Mouse (Mus musculus) intestine, embryonic 15.5 days (tissue): Measurements from ENCODE around the gene Olfr872. TPM values are rescaled to one million over a fixed set of nuclear protein-coding genes. Genes with fewer than 3 reads are reported as not detected.
"Not testable (repeated sequence)": the region's sequence is repeated elsewhere in the genome, so short reads cannot be mapped to it uniquely, and the experiment has no call there.

ENCODE experiments used
- ATAC-seq: fragments of 200-750 bp; cut with Nextera tagmentation; 2 replicates; pipeline ENCODE4 v1.8.0; 2017; ENCODE audit warnings: moderate TSS enrichment, moderate library complexity
- H3K27ac ChIP-seq: fragments of 300-500 bp; sonication (generic); 2 replicates; pipeline ENCODE4 v1.5.1; 2015; ENCODE audit warnings: mild to moderate bottlenecking, inconsistent platforms
- H3K27me3 ChIP-seq: fragments of 300-500 bp; sonication (generic); replicated peaks from 2 replicates; pipeline ENCODE4 v1.6.1; 2015; ENCODE audit warnings: inconsistent platforms
- H3K36me3 ChIP-seq: fragments of 300-500 bp; sonication (generic); 2 replicates; pipeline ENCODE4 v1.6.1; 2015; ENCODE audit warnings: inconsistent platforms
- H3K4me1 ChIP-seq: fragments of 300-500 bp; sonication (generic); replicated peaks from 2 replicates; pipeline ENCODE4 v1.6.1; 2015; ENCODE audit warnings: inconsistent platforms
- H3K4me2 ChIP-seq: fragments of 300-500 bp; sonication (generic); replicated peaks from 2 replicates; pipeline ENCODE4 v1.6.1; 2015; ENCODE audit warnings: mild to moderate bottlenecking, inconsistent platforms
- H3K4me3 ChIP-seq: fragments of 300-500 bp; sonication (generic); replicated peaks from 2 replicates; pipeline ENCODE4 v1.5.1; 2015; ENCODE audit warnings: inconsistent platforms
- H3K9ac ChIP-seq: fragments of 300-500 bp; sonication (generic); 2 replicates; pipeline ENCODE4 v1.6.1; 2015; ENCODE audit warnings: inconsistent platforms
- H3K9me3 ChIP-seq: fragments of 300-500 bp; sonication (generic); 2 replicates; pipeline ENCODE4 v1.6.1; 2016; ENCODE audit warnings: inconsistent platforms
- WGBS: fragments of 180-500 bp; shearing (Covaris S2); methylation state at CpG from one replicate; pipeline ENCODE4 v1.1.7; 2015; 5-methylcytosine and 5-hydroxymethylcytosine counted together
- polyA plus RNA-seq: library from polyadenylated mRNA; unstranded; fragments of >200 nt; fragmentation: Nextera tagmentation; extraction: Ambion mirVana; gene quantifications from 2 replicates; pipeline ENCODE4 v1.2.1, GENCODE M21; 2015

Olfr872 gene
- polyA plus RNA-seq: not detected in 2 replicates

GRCm38 (mm10) chr9:20236819-20237218 is at the start of gene Olfr872:
Gene Olfr872, plus strand, starts transcription at chr9:20237119.
- no peak within 1 kb of the TSS for H3K9ac ChIP-seq
- no peak within 1 kb of the TSS for H3K27ac ChIP-seq
- H3K4me1 ChIP-seq: no peaks in the 10 kb centered on the region
- no peaks in the 10 kb centered on the region for H3K36me3 ChIP-seq
- ATAC-seq: no peak
- no peak within 1 kb of the TSS for H3K4me2 ChIP-seq
- H3K9me3 ChIP-seq: no peaks in the 10 kb centered on the region
- H3K4me3 ChIP-seq: no peak within 1 kb of the TSS
- no peaks in the 10 kb centered on the region for H3K27me3 ChIP-seq

- 39% methylated on average over 1 of the region's 1 CpGs for WGBS
- Histone ChIP-seq H3K27me3 (no peaks in the 10 kb centered on the region), H3K4me3 (no peak overlapping the region), H3K27ac (no peak overlapping the region), H3K4me2 (no peak overlapping the region), H3K36me3 (no peaks in the 10 kb centered on the region), H3K9me3 (no peaks in the 10 kb centered on the region), H3K4me1 (no peaks in the 10 kb centered on the region), H3K9ac (no peak overlapping the region)
- no peak for ATAC-seq
Observed at GRCm38 (mm10) chr9:20202131-20202530, 34.8 kb upstream of the Olfr872 start.

GRCm38 (mm10) chr9:20203413-20203984 is 33.4 kb upstream of the Olfr872 start:
- H3K9me3 ChIP-seq, H3K9ac ChIP-seq, H3K27me3 ChIP-seq, ATAC-seq, H3K27ac ChIP-seq, H3K4me3 ChIP-seq, H3K4me1 ChIP-seq, H3K4me2 ChIP-seq, H3K36me3 ChIP-seq: not testable (repeated sequence)
- 86% methylated on average over 7 of the region's 7 CpGs for WGBS

- Histone ChIP-seq H3K36me3 (no peaks in the 10 kb centered on the region), H3K27me3 (no peaks in the 10 kb centered on the region), H3K4me2 (no peak overlapping the region), H3K27ac (no peak overlapping the region), H3K4me3 (no peak overlapping the region), H3K9me3 (no peaks in the 10 kb centered on the region), H3K4me1 (no peaks in the 10 kb centered on the region), H3K9ac (no peak overlapping the region)
- 55% methylated on average over 1 of the region's 1 CpGs for WGBS
- ATAC-seq: no peak
Observed at GRCm38 (mm10) chr9:20210812-20211211, 26.1 kb upstream of the Olfr872 start.

- Histone ChIP-seq H3K4me2 (no peak overlapping the region), H3K9me3 (no peaks in the 10 kb centered on the region), H3K36me3 (no peaks in the 10 kb centered on the region), H3K4me1 (no peaks in the 10 kb centered on the region), H3K27me3 (no peaks in the 10 kb centered on the region), H3K9ac (no peak overlapping the region), H3K4me3 (no peak overlapping the region), H3K27ac (no peak overlapping the region)
- 67% methylated on average over 2 of the region's 2 CpGs for WGBS
- no peak for ATAC-seq
Observed at GRCm38 (mm10) chr9:20211477-20211876, 25.4 kb upstream of the Olfr872 start.

- Histone ChIP-seq H3K4me3 (no peak within 1 kb of the TSS), H3K27me3 (no peaks in the 10 kb centered on the region), H3K9ac (no peak within 1 kb of the TSS), H3K27ac (no peak within 1 kb of the TSS), H3K4me2 (no peak within 1 kb of the TSS), H3K36me3 (no peaks in the 10 kb centered on the region), H3K4me1 (no peaks in the 10 kb centered on the region), H3K9me3 (no peaks in the 10 kb centered on the region)
- ATAC-seq: no peak
Observed at GRCm38 (mm10) chr9:20211907-20212306, 25.0 kb upstream of the Olfr872 start, which contains the start of gene Olfr871. Gene Olfr871, plus strand, starts transcription at chr9:20212207.

- 70% methylated on average over 2 of the region's 2 CpGs for WGBS
- Histone ChIP-seq H3K4me2 (no peak overlapping the region), H3K27me3 (no peaks in the 10 kb centered on the region), H3K4me3 (no peak overlapping the region), H3K4me1 (no peaks in the 10 kb centered on the region), H3K9me3 (no peaks in the 10 kb centered on the region), H3K27ac (no peak overlapping the region), H3K9ac (no peak overlapping the region), H3K36me3 (no peaks in the 10 kb centered on the region)
- ATAC-seq: no peak
Observed at GRCm38 (mm10) chr9:20237378-20237777, 459 bp downstream of the Olfr872 start.

GRCm38 (mm10) chr9:20282051-20282450 is 45.1 kb downstream of the Olfr872 start, which contains the start of gene Olfr39:
Gene Olfr39, plus strand, starts transcription at chr9:20282351.
- Histone ChIP-seq H3K9ac (no peak within 1 kb of the TSS), H3K36me3 (no peaks in the 10 kb centered on the region), H3K27me3 (no peaks in the 10 kb centered on the region), H3K4me1 (no peaks in the 10 kb centered on the region), H3K4me3 (no peak within 1 kb of the TSS), H3K9me3 (no peaks in the 10 kb centered on the region), H3K27ac (no peak within 1 kb of the TSS), H3K4me2 (no peak within 1 kb of the TSS)
- 80% methylated on average over 1 of the region's 1 CpGs for WGBS
- ATAC-seq: no peak

GRCm38 (mm10) chr9:20295562-20295961 is 58.6 kb downstream of the Olfr872 start:
- H3K4me2 ChIP-seq, H3K9me3 ChIP-seq, H3K9ac ChIP-seq, H3K4me1 ChIP-seq, H3K4me3 ChIP-seq, H3K36me3 ChIP-seq, H3K27me3 ChIP-seq, H3K27ac ChIP-seq, ATAC-seq: not testable (repeated sequence)
- 84% methylated on average over 5 of the region's 5 CpGs for WGBS

- Histone ChIP-seq H3K27ac (no peak within 1 kb of the TSS), H3K4me2 (no peak within 1 kb of the TSS), H3K27me3 (no peaks in the 10 kb centered on the region), H3K4me3 (no peak within 1 kb of the TSS), H3K36me3 (no peaks in the 10 kb centered on the region), H3K4me1 (no peaks in the 10 kb centered on the region), H3K9ac (no peak within 1 kb of the TSS), H3K9me3 (no peaks in the 10 kb centered on the region)
- 73% methylated on average over 1 of the region's 1 CpGs for WGBS
- ATAC-seq: no peak
Observed at GRCm38 (mm10) chr9:20298232-20298631, 61.3 kb downstream of the Olfr872 start, which contains the start of gene Olfr873. Gene Olfr873, plus strand, starts transcription at chr9:20298532.

Other genes starting within 250 kb of the Olfr872 start
- gene Olfr866, start 209.1 kb upstream of the Olfr872 start, polyA plus RNA-seq: not detected in 2 replicates
- not detected in 2 replicates for gene Olfr867, start 179.6 kb upstream of the Olfr872 start, polyA plus RNA-seq
- gene Olfr868, start 138.5 kb upstream of the Olfr872 start, polyA plus RNA-seq: not detected in 2 replicates
- gene Olfr869, start 108.1 kb upstream of the Olfr872 start, polyA plus RNA-seq: not detected in 2 replicates
- gene Olfr870, start 63.1 kb upstream of the Olfr872 start, polyA plus RNA-seq: not detected in 2 replicates
- gene Olfr871, start 24.9 kb upstream of the Olfr872 start, polyA plus RNA-seq: not detected in 2 replicates
- not detected in 2 replicates for gene Olfr39, start 45.2 kb downstream of the Olfr872 start, polyA plus RNA-seq
- gene Olfr873, start 61.4 kb downstream of the Olfr872 start, polyA plus RNA-seq: not detected in 2 replicates
- gene Olfr18, start 99.0 kb downstream of the Olfr872 start, polyA plus RNA-seq: not detected in 2 replicates
- 24.9 and 35.5 TPM in 2 replicates for gene Zfp560, start 148.1 kb downstream of the Olfr872 start, polyA plus RNA-seq
- 11.9 and 14.7 TPM in 2 replicates for gene Zfp26, start 223.0 kb downstream of the Olfr872 start, polyA plus RNA-seq